Mouse (Mus musculus): ENCODE data around the gene Calr3.

DNA sequence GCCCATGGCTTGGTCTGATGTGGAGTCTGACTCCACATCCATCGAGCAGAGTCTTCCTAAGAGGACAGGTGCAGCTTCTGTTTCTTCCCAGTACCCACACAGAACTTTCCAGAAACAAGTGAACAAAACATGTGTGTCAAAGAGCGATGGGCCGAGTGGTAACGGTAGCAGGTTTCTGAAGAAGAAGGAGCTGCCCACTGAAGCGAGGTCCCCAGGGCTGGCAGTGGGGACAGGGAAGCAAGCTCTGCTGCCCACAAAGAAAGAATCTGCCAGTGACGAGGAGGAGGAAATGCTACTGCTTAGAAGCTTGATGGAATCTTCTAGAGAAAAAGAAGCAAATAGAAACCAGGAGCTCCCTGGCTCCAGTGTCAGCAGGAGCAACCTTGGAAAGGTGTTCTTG is 1.4 kb upstream of the Calr3 start:
- TF ChIP-seq POLR2A (IDR thresholded peaks at IDR 0.05; ENCODE audit: insufficient read depth, low read depth, low read length) (no peak), CTCF (IDR thresholded peaks at IDR 0.05) (no peak), EP300 (IDR thresholded peaks at IDR 0.05; ENCODE audit: insufficient read depth, low read depth, low read length) (no peak)
